Mouse (Mus musculus): ENCODE data around the gene Prdm16.

The Prdm16 gene

GRCm38 (mm10) chr4:154418993-154419392, 217.7 kb downstream of the Prdm16 start:
- DNase-seq (ENCODE audit: low read depth), result no peak

- DNase-seq (ENCODE audit: low read depth), result no peak
Measured at GRCm38 (mm10) chr4:154418327-154418744, 218.3 kb downstream of the Prdm16 start.

GRCm38 (mm10) chr4:154416728-154417127, 219.9 kb downstream of the Prdm16 start:
- DNase-seq (ENCODE audit: low read depth), result no peak

- DNase-seq (ENCODE audit: low read depth), result no peak
Measured at GRCm38 (mm10) chr4:154414885-154415284, 221.8 kb downstream of the Prdm16 start.

- no peak for DNase-seq (ENCODE audit: low read depth)
Measured at GRCm38 (mm10) chr4:154410559-154410958, 226.1 kb downstream of the Prdm16 start.

GRCm38 (mm10) chr4:154409841-154410240, 226.8 kb downstream of the Prdm16 start:
- DNase-seq (ENCODE audit: low read depth), result no peak

- DNase-seq (ENCODE audit: low read depth), result no peak
Measured at GRCm38 (mm10) chr4:154409237-154409721, 227.4 kb downstream of the Prdm16 start.

- DNase-seq (ENCODE audit: low read depth), result no peak
Measured at GRCm38 (mm10) chr4:154402948-154403347, 233.7 kb downstream of the Prdm16 start.

- DNase-seq (ENCODE audit: low read depth), result no peak
Measured at GRCm38 (mm10) chr4:154401982-154402932, 234.4 kb downstream of the Prdm16 start.

GRCm38 (mm10) chr4:154401379-154401778, 235.3 kb downstream of the Prdm16 start:
- DNase-seq (ENCODE audit: low read depth), result no peak

- no peak for DNase-seq (ENCODE audit: low read depth)
Measured at GRCm38 (mm10) chr4:154400256-154401171, 236.2 kb downstream of the Prdm16 start.

GRCm38 (mm10) chr4:154399634-154400033, 237.0 kb downstream of the Prdm16 start:
- DNase-seq (ENCODE audit: low read depth), result no peak

- DNase-seq (ENCODE audit: low read depth), result no peak
Measured at GRCm38 (mm10) chr4:154396652-154397301, 239.9 kb downstream of the Prdm16 start.

GRCm38 (mm10) chr4:154394123-154394722, 242.4 kb downstream of the Prdm16 start:
- no peak for DNase-seq (ENCODE audit: low read depth)

- no peak for DNase-seq (ENCODE audit: low read depth)
Measured at GRCm38 (mm10) chr4:154393196-154394122, 243.2 kb downstream of the Prdm16 start.

GRCm38 (mm10) chr4:154392641-154393040, 244.0 kb downstream of the Prdm16 start:
- DNase-seq (ENCODE audit: low read depth), result no peak

- no peak for DNase-seq (ENCODE audit: low read depth)
Measured at GRCm38 (mm10) chr4:154390333-154391080, 246.2 kb downstream of the Prdm16 start.

GRCm38 (mm10) chr4:154389641-154390040, 247.0 kb downstream of the Prdm16 start:
- no peak for DNase-seq (ENCODE audit: low read depth)

- DNase-seq (ENCODE audit: low read depth), result no peak
Measured at GRCm38 (mm10) chr4:154386810-154387209, 249.9 kb downstream of the Prdm16 start.

GRCm38 (mm10) chr4:154385918-154386317, 250.8 kb downstream of the Prdm16 start:
- DNase-seq (ENCODE audit: low read depth), result no peak

All from c-Kit-positive CD71-negative TER-119-negative erythroid progenitor cells, embryonic 14.5 days (primary cell).